Mouse (Mus musculus) myocyte (in vitro differentiated cells): Measurements from ENCODE around the gene Pitpnm3.

ENCODE experiments used
- POLR2A ChIP-seq: IDR thresholded peaks from one replicate; pipeline ENCODE4 v1.6.1; 2011; ENCODE audit warnings: low read depth, mild to moderate bottlenecking, control low read depth, moderate library complexity; ENCODE audit not compliant: insufficient read length
- TCF12 ChIP-seq: IDR thresholded peaks from one replicate; pipeline ENCODE4 v1.6.1; 2011; ENCODE audit warnings: mild to moderate bottlenecking, control low read depth; ENCODE audit not compliant: poor library complexity, insufficient read depth, severe bottlenecking
- USF1 ChIP-seq: IDR thresholded peaks from one replicate; pipeline ENCODE4 v1.6.1; 2011; ENCODE audit warnings: low read depth, mild to moderate bottlenecking, control low read depth, moderate library complexity

DNA sequence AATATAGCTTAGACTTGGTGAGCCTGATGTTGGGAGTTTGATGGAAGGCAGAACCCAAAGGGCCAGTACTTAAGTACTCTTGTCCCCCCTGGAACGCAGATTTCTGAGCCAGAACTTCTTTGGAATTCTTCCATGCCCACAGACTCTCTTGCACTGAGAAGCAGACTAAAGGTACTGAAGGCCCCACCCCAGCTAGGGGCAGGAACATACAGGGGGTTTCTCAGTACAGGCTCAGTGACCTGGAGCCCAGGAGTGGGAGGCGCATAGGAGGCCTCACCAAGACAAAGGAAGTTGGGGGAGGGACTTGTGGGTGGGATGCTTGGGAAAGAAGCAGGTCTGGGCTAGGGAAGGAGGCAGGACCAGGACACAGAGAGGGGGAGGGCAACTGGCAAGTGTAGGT lies 15.5 kb upstream of the Pitpnm3 start:
- TF ChIP-seq USF1: no peak
- TF ChIP-seq POLR2A: no peak
- no peak for TF ChIP-seq TCF12
